Mouse (Mus musculus): ENCODE measurements at regions not wholly inside any gene's neighbourhood (a gene's known extent, or its start where the extent isn't known, plus 50 kb on each side); places are given as distances from the start of the nearest gene placed in this dataset.

- no peak for DNase-seq (ENCODE audit: extremely low spot score, low spot score)
These were observed 179.5 kb downstream of the Ets1 start for GRCm38 (mm10) chr9:32815473-32815872.

GRCm38 (mm10) chr9:32816649-32817425 lies 180.8 kb downstream of the Ets1 start:
- DNase-seq (ENCODE audit: extremely low spot score, low spot score), result no peak

- no peak for DNase-seq (ENCODE audit: extremely low spot score, low spot score)
These were observed 181.7 kb downstream of the Ets1 start for GRCm38 (mm10) chr9:32817442-32818358.

- DNase-seq (ENCODE audit: extremely low spot score, low spot score), result peak; percentile 57
These were observed 187.6 kb downstream of the Ets1 start for GRCm38 (mm10) chr9:32823439-32824133.

- DNase-seq (ENCODE audit: extremely low spot score, low spot score), result peak; percentile 32
These were observed 188.1 kb downstream of the Ets1 start for GRCm38 (mm10) chr9:32824134-32824531.

- no peak for DNase-seq (ENCODE audit: extremely low spot score, low spot score)
These were observed 194.4 kb downstream of the Ets1 start for GRCm38 (mm10) chr9:32830268-32830891.

- no peak for DNase-seq (ENCODE audit: extremely low spot score, low spot score)
These were observed 197.4 kb downstream of the Ets1 start for GRCm38 (mm10) chr9:32833373-32833772.

GRCm38 (mm10) chr9:32834751-32835625 lies 199.0 kb downstream of the Ets1 start:
- peak; percentile 67 for DNase-seq (ENCODE audit: extremely low spot score, low spot score)

GRCm38 (mm10) chr9:32835626-32835971 lies 199.6 kb downstream of the Ets1 start:
- DNase-seq (ENCODE audit: extremely low spot score, low spot score), result no peak

- no peak for DNase-seq (ENCODE audit: extremely low spot score, low spot score)
These were observed 200.3 kb downstream of the Ets1 start for GRCm38 (mm10) chr9:32836371-32836770.

GRCm38 (mm10) chr9:32847361-32847760 lies 211.3 kb downstream of the Ets1 start:
- no peak for DNase-seq (ENCODE audit: extremely low spot score, low spot score)

- no peak for DNase-seq (ENCODE audit: extremely low spot score, low spot score)
These were observed 216.3 kb downstream of the Ets1 start for GRCm38 (mm10) chr9:32852282-32852681.

GRCm38 (mm10) chr9:32863286-32863685 lies 227.3 kb downstream of the Ets1 start:
- no peak for DNase-seq (ENCODE audit: extremely low spot score, low spot score)

GRCm38 (mm10) chr9:32868936-32869335 lies 232.9 kb downstream of the Ets1 start:
- no peak for DNase-seq (ENCODE audit: extremely low spot score, low spot score)

GRCm38 (mm10) chr9:32874306-32874875 lies 238.4 kb downstream of the Ets1 start:
- no peak for DNase-seq (ENCODE audit: extremely low spot score, low spot score)

- no peak for DNase-seq (ENCODE audit: extremely low spot score, low spot score)
These were observed 247.0 kb downstream of the Ets1 start for GRCm38 (mm10) chr9:32882819-32883587.

- DNase-seq (ENCODE audit: extremely low spot score, low spot score), result no peak
These were observed 250.1 kb downstream of the Ets1 start for GRCm38 (mm10) chr9:32886008-32886650.

- DNase-seq (ENCODE audit: extremely low spot score, low spot score), result no peak
These were observed 263.8 kb downstream of the Ets1 start for GRCm38 (mm10) chr9:32899801-32900200.

GRCm38 (mm10) chr9:32901287-32901686 lies 265.3 kb downstream of the Ets1 start:
- no peak for DNase-seq (ENCODE audit: extremely low spot score, low spot score)

Measured in neural tube, embryonic 10.5 days (tissue).